Mouse (Mus musculus) ES-Bruce4 (cell line): ENCODE data around the gene Glyr1. TPM values are rescaled to one million over a fixed set of nuclear protein-coding genes. Genes with fewer than 3 reads are reported as not detected.
A peak's percentile ranks its signal among the peaks of the same experiment; 100 is the strongest.

Experiments
- H3K27ac ChIP-seq: 2 replicates; pipeline ENCODE4 v1.5.1; 2012; ENCODE audit warnings: low read length, inconsistent platforms; ENCODE audit not compliant: insufficient read depth
- H3K27me3 ChIP-seq: 2 replicates; pipeline ENCODE4 v1.6.1; 2012; ENCODE audit warnings: mild to moderate bottlenecking, low read length, inconsistent platforms; ENCODE audit not compliant: control insufficient read depth, poor library complexity, insufficient read depth, severe bottlenecking
- H3K36me3 ChIP-seq: 2 replicates; pipeline ENCODE4 v1.6.1; 2012; ENCODE audit warnings: inconsistent platforms, mild to moderate bottlenecking, low read length, moderate library complexity; ENCODE audit not compliant: control insufficient read depth, poor library complexity, insufficient read depth, severe bottlenecking
- H3K4me1 ChIP-seq: one replicate; pipeline ENCODE4 v1.8.1; 2011; ENCODE audit warnings: low read length; ENCODE audit not compliant: control insufficient read depth, insufficient read depth
- H3K4me3 ChIP-seq: 2 replicates; pipeline ENCODE4 v1.5.1; 2011; ENCODE audit warnings: low read depth, mild to moderate bottlenecking, low read length
- H3K9ac ChIP-seq: 2 replicates; pipeline ENCODE4 v1.6.1; 2012; ENCODE audit warnings: low read depth, mild to moderate bottlenecking, inconsistent platforms; ENCODE audit not compliant: poor library complexity, severe bottlenecking
- H3K9me3 ChIP-seq: replicated peaks from 2 replicates; pipeline ENCODE4 v1.6.1; 2012; ENCODE audit warnings: mild to moderate bottlenecking, low read length, inconsistent platforms; ENCODE audit not compliant: control insufficient read depth, poor library complexity, insufficient read depth, severe bottlenecking
- CTCF ChIP-seq: IDR thresholded peaks from one replicate; pipeline ENCODE4 v1.8.1; 2011; ENCODE audit warnings: low read depth, low read length
- EP300 ChIP-seq: IDR thresholded peaks from 2 replicates; pipeline ENCODE4 v1.6.1; 2011; ENCODE audit warnings: low read depth, low read length; ENCODE audit not compliant: insufficient read depth
- POLR2A ChIP-seq: IDR thresholded peaks from one replicate; pipeline ENCODE4 v1.8.1; 2011; ENCODE audit warnings: low read length; ENCODE audit not compliant: insufficient read depth
- polyA plus RNA-seq: library from polyadenylated mRNA; stranded (reverse); fragments of >200 nt; gene quantifications from 2 replicates; pipeline ENCODE4 v1.2.4, GENCODE M21; 2011; ENCODE audit warnings: low read depth; ENCODE audit not compliant: missing spikeins, insufficient read depth, insufficient read length

Glyr1 gene
- polyA plus RNA-seq, 1 experiment, result 92.5 TPM

DNA sequence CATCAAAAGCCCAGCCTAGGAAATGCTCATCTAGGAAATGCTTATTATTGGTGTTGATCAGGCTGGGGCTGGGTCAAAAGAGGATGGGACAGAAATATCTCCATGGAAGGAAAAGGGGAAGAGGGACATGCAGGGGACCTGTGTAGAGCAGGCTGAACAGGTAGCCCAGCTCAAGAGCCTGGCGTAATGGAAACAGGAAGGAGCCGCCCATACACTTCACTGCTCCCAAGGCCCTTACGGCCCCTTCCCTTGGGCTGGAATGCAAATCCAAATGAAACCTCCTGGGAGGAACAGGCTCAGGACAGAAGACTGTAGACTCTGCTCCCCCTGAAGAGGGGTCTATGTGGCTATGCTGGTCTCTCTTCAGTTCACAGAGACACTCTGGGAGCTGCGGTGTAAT is 35.1 kb downstream of the Glyr1 start:
- Histone ChIP-seq H3K4me3 (no peak overlapping the region), H3K9me3 (no peaks in the 10 kb centered on the region), H3K27ac (no peak overlapping the region; the same call in 1 of the 2 replicates), H3K36me3 (peaks cover 24% of the 10 kb centered on the region), H3K9ac (no peak overlapping the region), H3K4me1 (peaks cover 2% of the 10 kb centered on the region), H3K27me3 (no peaks in the 10 kb centered on the region)
- TF ChIP-seq POLR2A, result no peak

DNA sequence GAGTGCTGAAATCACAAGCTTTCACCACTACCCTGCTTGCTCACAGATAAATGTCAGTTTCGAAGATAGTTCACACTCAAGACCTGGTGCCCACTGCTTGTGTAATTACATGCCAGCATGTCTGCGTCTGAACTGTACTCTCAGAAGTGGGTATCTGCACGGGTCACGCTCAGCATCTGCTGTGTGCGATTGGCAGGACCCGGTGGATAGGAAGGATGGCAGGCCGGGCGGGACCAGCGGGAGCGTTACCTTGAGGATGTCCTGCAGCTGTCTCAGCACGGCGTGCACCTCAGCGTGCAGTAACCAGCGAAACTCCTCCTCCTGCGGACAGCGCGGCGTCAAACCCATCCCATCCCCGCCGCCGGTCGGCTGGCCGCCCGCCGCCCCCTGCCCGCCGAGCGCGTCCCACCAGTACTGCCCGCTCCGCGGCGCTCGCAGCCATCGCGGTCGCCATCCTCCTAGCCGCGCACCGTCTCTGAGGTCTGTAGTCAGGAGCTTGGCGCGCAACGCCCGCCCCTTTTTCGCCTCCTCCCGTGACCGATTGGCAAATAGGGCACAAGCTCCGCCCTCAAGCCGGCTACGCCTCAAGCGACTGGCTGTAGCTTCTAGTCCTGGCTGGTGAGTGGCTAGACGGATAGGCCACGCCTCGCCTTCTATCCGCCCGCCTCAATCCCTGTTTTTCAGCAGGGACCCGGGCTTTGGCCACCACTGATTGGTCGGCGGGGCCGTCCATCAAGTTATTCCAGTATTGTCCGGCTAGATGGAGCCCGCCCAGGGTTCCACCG is 36.4 kb downstream of the Glyr1 start, which contains the start of gene Rogdi:
TSS of gene Rogdi (minus strand) at position 500 of the 785 bp plus-strand sequence.
- TF ChIP-seq POLR2A, result peak; percentile 71
- TF ChIP-seq CTCF, result no peak
- Histone ChIP-seq H3K27me3 (no peaks in the 10 kb centered on the region), H3K36me3 (peaks cover 12% of the 10 kb centered on the region), H3K9ac (peak within 1 kb of the TSS; percentile 49), H3K4me3 (peak within 1 kb of the TSS; percentile 88), H3K9me3 (no peaks in the 10 kb centered on the region), H3K27ac (no peak within 1 kb of the TSS), H3K4me1 (peaks cover 4% of the 10 kb centered on the region)

DNA sequence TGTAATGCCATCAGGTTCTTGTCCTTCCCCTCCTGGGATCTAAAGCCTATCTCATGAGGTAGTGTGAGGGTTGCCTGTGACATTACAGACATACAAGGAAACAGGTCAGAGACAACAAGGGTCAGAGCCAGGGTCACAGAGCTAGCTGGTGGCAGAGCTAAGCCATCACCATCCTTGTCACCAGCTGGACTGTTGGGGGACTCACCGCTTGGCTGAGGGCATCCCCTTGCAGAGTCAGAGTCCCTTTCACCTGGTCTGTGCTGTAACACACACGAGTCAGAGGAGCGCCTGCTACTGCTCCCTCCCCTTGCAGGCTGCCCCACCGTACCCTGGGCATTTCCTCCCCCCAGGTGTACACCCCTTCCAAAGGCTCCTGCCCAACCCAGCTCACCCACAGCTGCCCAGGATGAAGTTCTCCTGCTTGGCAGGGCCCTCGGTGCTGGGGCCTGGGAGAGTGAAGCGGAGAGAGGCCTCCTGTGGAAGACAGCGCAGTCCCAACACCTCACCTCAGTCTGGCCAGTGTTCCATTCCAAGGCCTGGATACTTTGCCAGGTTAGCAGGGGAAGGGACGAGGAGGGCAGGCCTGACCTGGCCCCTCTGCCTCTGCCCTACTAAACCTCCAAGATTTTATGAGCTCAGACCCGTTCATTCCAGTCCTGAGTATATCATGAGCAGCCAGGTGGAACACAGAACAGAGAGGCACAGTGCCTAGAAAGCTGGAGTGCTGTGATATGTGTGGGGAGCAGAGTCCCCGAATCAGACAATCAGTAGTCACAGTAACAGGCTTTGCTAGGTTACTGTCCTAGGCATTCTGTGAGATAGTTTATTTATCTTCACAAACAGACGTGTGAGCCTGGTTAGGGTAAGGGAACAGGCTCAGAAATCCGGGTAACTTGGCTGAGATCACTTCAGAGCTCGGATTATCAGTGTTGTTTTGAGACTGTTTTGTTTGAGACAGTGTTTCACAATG is 37.3 kb downstream of the Glyr1 start:
- Histone ChIP-seq H3K9ac (peak overlapping the region; percentile 49), H3K4me1 (peaks cover 4% of the 10 kb centered on the region), H3K27me3 (no peaks in the 10 kb centered on the region), H3K9me3 (no peaks in the 10 kb centered on the region), H3K4me3 (peak overlapping the region; percentile 88), H3K27ac (no peak overlapping the region), H3K36me3 (peaks cover 7% of the 10 kb centered on the region)
- no peak for TF ChIP-seq POLR2A
- TF ChIP-seq EP300, result no peak
- TF ChIP-seq CTCF, result no peak

DNA sequence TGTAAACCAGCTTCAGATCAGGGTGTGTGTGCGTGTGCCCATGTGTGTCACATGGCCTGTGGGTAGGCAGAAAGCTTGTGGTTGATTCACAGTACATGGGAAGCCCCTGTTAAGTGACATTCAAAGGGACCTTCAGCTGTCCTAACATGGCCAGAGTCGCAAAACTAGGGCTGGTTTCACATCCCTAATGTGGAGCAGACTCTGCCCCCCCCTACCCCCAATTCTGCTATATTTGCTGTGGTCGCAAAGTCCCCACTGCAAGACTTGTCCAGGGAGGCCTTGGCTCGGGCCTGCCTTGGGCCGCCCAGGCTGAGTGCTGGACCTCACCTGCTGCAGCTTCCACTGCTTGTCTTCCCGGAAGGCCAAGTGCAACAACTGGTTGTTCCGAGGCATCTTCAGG is 38.4 kb downstream of the Glyr1 start:
- TF ChIP-seq CTCF (no peak), EP300 (no peak)
- Histone ChIP-seq H3K4me3 (no peak overlapping the region), H3K9ac (no peak overlapping the region), H3K9me3 (no peaks in the 10 kb centered on the region), H3K27ac (no peak overlapping the region), H3K36me3 (peaks cover 2% of the 10 kb centered on the region), H3K27me3 (no peaks in the 10 kb centered on the region), H3K4me1 (peaks cover 4% of the 10 kb centered on the region)

DNA sequence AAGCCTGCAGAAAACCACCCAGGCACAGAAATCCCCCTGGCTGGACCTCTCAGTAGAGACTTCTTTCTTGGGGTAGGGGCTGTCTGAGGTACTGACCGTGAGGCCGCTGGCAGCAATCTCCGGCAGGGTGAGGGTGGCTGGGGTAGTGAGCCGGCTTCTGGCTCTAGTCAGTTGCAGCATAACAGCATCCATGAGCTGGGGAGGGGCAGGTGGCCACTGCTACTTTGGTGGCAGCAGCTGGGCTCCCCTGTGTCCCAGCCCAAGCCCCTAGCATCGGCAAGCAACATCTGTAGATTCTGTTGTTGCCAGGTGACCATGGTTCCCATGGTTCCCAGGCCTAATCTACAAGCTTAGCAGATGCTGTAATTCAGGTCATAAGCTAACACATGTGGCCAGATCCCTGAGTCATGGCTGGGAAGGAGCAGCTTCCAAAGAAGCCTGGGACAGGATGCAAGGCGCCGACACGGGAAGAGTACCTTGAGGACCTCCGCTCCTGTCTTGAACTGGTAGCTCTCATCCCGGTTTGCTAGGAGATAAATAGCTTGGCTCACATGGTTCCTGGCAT is 39.2 kb downstream of the Glyr1 start:
- Histone ChIP-seq H3K36me3 (no peaks in the 10 kb centered on the region), H3K9me3 (no peaks in the 10 kb centered on the region), H3K9ac (no peak overlapping the region), H3K27me3 (no peaks in the 10 kb centered on the region), H3K27ac (no peak overlapping the region), H3K4me3 (no peak overlapping the region), H3K4me1 (peaks cover 4% of the 10 kb centered on the region)
- TF ChIP-seq CTCF (no peak), POLR2A (no peak), EP300 (no peak)
